Mouse (Mus musculus) layer of hippocampus, adult 9-10 months (tissue): Measurements from ENCODE around the gene Olfr870.
"Not testable (repeated sequence)": the region's sequence is repeated elsewhere in the genome, so short reads cannot be mapped to it uniquely, and the experiment has no call there.

Source experiments
- DNase-seq: peaks from one replicate; pipeline ENCODE4 v3.0.0; 2022; ENCODE audit warnings: low spot score

Gene Olfr870

GRCm38 (mm10) chr9:20173957-20174356, at the start of gene Olfr870:
Olfr870 (minus strand) TSS chr9:20174057.
- DNase-seq, result no peak

- no peak for DNase-seq
Observed at GRCm38 (mm10) chr9:20211907-20212306, 38.0 kb upstream of the Olfr870 start, which contains the start of gene Olfr871. Olfr871 (plus strand) TSS chr9:20212207.

- no peak for DNase-seq
Observed at GRCm38 (mm10) chr9:20211477-20211876, 37.6 kb upstream of the Olfr870 start.

DNA sequence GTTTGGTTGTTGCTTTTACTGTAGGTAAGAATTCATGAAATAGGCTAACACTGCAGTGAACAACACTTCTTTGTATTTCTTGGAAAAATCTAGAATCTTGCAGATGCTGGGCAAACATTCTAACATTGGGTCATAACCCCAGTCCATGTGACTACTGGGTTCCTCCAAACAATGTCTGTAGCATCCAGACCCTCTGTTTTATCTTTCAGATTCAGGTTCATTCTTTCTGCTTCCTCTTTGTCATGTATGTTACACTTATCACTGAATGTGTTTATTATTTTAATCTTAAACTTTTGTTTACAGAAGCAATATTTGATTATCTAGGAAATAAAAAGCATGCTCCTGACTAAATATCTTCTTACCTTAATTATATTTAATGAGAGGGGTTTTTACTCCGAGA, 37.0 kb upstream of the Olfr870 start:
- DNase-seq, result no peak

- not testable (repeated sequence) for DNase-seq
Observed at GRCm38 (mm10) chr9:20203413-20203984, 29.6 kb upstream of the Olfr870 start.

DNA sequence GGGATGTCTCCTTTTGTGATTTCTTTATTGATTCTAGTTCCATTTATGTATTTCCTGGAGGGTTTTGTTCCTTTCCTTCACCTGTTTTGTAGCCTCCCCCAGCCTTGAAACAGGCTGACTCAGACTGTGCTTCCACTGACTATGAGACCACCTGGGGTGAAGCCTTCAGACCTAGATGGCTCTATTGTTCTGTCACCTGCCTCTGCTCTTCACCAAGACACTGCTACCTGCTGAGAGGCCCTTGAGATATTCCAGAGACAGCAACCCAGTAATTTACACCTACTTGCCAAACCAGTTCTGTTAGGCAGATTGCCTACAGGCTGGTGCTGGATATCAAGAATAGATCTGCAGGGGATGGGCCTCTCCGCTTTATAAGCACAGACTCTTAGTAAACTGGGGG, 28.3 kb upstream of the Olfr870 start:
- no peak for DNase-seq

GRCm38 (mm10) chr9:20179463-20179862, 5.6 kb upstream of the Olfr870 start:
- no peak for DNase-seq

GRCm38 (mm10) chr9:20149706-20150105, 24.2 kb downstream of the Olfr870 start:
- DNase-seq, result no peak

- DNase-seq, result no peak
Observed at GRCm38 (mm10) chr9:20128709-20129108, 45.1 kb downstream of the Olfr870 start, which contains the start of gene Olfr869. Olfr869 (plus strand) TSS chr9:20129009.
